ENCODE assay signal across 24 mouse cellular contexts in genomic region chr3:84130776-84131175, GRCm38 (mm10). TPM values are rescaled to one million over a fixed set of nuclear protein-coding genes. Genes with fewer than 3 reads are reported as not detected.
"Had no signal": no experiment of that assay in that cellular context is flagged by ENCODE, and none has a peak within 500 bp of the region (broad histone marks: within the 10 kb centered on the region; RNA-seq: fewer than 3 reads in every experiment).

No protein-coding gene starts in this region.

- H3K9ac ChIP-seq: intestine, embryonic 15.5 days; kidney, embryonic 15.5 days; limb, embryonic 13.5 days; liver, embryonic 12.5 days; liver, embryonic 15.5 days had no signal

- ATAC-seq: intestine, embryonic 15.5 days; liver, embryonic 12.5 days had no signal

- H3K4me2 ChIP-seq: intestine, embryonic 15.5 days; kidney, embryonic 15.5 days; limb, embryonic 13.5 days; liver, embryonic 12.5 days; liver, embryonic 15.5 days; midbrain, embryonic 11.5 days had no signal

- H3K27me3 ChIP-seq: intestine, embryonic 15.5 days; kidney, embryonic 15.5 days; liver, embryonic 12.5 days; liver, embryonic 15.5 days had no signal

- DNase-seq: kidney, adult 11 months; kidney, adult 8-10 months; kidney, postnatal 10 days; kidney, postnatal 36 days; layer of hippocampus, postnatal 36 days; liver; midbrain, embryonic 14.5 days; thymus, adult 2 months; thymus, postnatal 14 days; thymus, postnatal 4 days had no signal

- H3K27ac ChIP-seq: intestine, embryonic 15.5 days; kidney, embryonic 15.5 days; left cerebral cortex, adult 2 months; limb, embryonic 13.5 days; liver, embryonic 12.5 days; liver, embryonic 15.5 days; stomach, postnatal 0 days had no signal

- H3K9me3 ChIP-seq: intestine, embryonic 15.5 days; kidney, embryonic 15.5 days; limb, embryonic 13.5 days; liver, embryonic 12.5 days; liver, embryonic 15.5 days had no signal

- H3K36me3 ChIP-seq: intestine, embryonic 15.5 days; kidney, embryonic 15.5 days; limb, embryonic 13.5 days; liver, embryonic 15.5 days had no signal

- H3K4me3 ChIP-seq: intestine, embryonic 15.5 days; kidney, embryonic 15.5 days; left cerebral cortex, adult 2 months; limb, embryonic 13.5 days; liver, embryonic 12.5 days; liver, embryonic 15.5 days had no signal

RNA-seq across cellular contexts. Expression of gene Mnd1, which starts 24.8 kb away (rescaled TPM):
- polyA plus RNA-seq: small intestine, adult 2 months had no signal

RNA-seq across cellular contexts. Expression of gene Gm6525, which starts 43.1 kb away (rescaled TPM):
- total RNA-seq: layer of hippocampus, adult 8-10 months; layer of hippocampus, postnatal 10 days; layer of hippocampus, postnatal 36 days; left cerebral cortex, adult 2 months; left cerebral cortex, postnatal 10 days; left cerebral cortex, postnatal 36 days; midbrain, postnatal 0 days had no signal
- polyA plus RNA-seq: liver, embryonic 12.5 days; small intestine, adult 2 months; thymus, adult 2 months had no signal
